Mouse (Mus musculus) kidney, adult 2 months (tissue): ENCODE results near the gene Pank2. TPM values are rescaled to one million over a fixed set of nuclear protein-coding genes. Genes with fewer than 3 reads are reported as not detected.
"Not testable (repeated sequence)": the region's sequence is repeated elsewhere in the genome, so short reads cannot be mapped to it uniquely, and the experiment has no call there.

Source experiments
- DNase-seq: peaks from one replicate; pipeline ENCODE4 v3.0.0; 2021
- H3K27ac ChIP-seq: fragments of 200-500 bp; 2 replicates; pipeline ENCODE4 v1.5.1; 2012; ENCODE audit warnings: low read depth, low read length, control low read depth, inconsistent platforms; ENCODE audit not compliant: insufficient read depth
- H3K27me3 ChIP-seq: fragments of 200-500 bp; replicated peaks from 2 replicates; pipeline ENCODE4 v1.6.1; 2012; ENCODE audit warnings: mild to moderate bottlenecking, moderate library complexity, low read length, inconsistent platforms; ENCODE audit not compliant: control insufficient read depth, insufficient read depth
- H3K36me3 ChIP-seq: fragments of 200-500 bp; 2 replicates; pipeline ENCODE4 v1.6.1; 2012; ENCODE audit warnings: mild to moderate bottlenecking, moderate library complexity, low read length, inconsistent platforms; ENCODE audit not compliant: control insufficient read depth, insufficient read depth
- H3K4me1 ChIP-seq: fragments of 200-500 bp; 2 replicates; pipeline ENCODE4 v1.6.1; 2011; ENCODE audit warnings: low read length; ENCODE audit not compliant: control insufficient read depth, insufficient read depth
- H3K4me3 ChIP-seq: fragments of 200-500 bp; 2 replicates; pipeline ENCODE4 v1.5.1; 2011; ENCODE audit warnings: mild to moderate bottlenecking, low read depth, low read length, control low read depth; ENCODE audit not compliant: insufficient read depth
- CTCF ChIP-seq: fragments of 200-500 bp; conservative IDR thresholded peaks from 2 replicates; pipeline ENCODE4 v1.5.1; 2011; ENCODE audit warnings: low read depth, mild to moderate bottlenecking, control low read depth, low read length, moderate library complexity, mixed read lengths; ENCODE audit not compliant: insufficient read depth, insufficient read length
- POLR2A ChIP-seq: fragments of 200-500 bp; IDR thresholded peaks from one replicate; pipeline ENCODE4 v1.6.1; 2011; ENCODE audit warnings: low read depth, low read length, control low read depth
- WGBS: fragments of 180-500 bp; shearing (Covaris S2); methylation state at CpG from one replicate; pipeline ENCODE4 v1.1.7; 2018; 5-methylcytosine and 5-hydroxymethylcytosine counted together
- polyA plus RNA-seq: library from polyadenylated mRNA; depleted of rRNA; stranded (reverse); fragments of >200 nt; gene quantifications from 2 replicates; pipeline ENCODE4 v1.2.3, GENCODE M21; 2012

Pank2 gene
- polyA plus RNA-seq, 1 experiment: 13.8 TPM

DNA sequence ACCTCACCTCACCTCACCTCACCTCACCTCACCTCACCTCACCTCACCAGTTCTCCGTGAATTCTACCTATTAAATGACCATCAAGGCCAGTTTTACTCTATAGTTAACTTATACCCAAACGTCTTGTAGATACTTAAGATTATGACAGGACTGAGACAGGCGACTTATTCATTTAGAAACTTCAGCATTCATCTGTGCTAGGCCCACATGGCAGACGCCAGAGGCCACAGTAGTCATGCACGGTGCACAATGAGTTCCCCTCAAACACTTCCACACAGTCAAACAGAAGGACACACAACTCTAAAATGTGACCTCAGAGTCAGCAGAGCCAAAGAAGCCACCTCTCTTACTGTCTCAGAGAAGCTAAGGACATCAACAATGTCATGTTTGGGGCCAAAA lies 45.1 kb downstream of the Pank2 start:
- Histone ChIP-seq H3K36me3 (no peaks in the 10 kb centered on the region; the same call in 1 of the 2 replicates), H3K27me3 (no peaks in the 10 kb centered on the region), H3K4me1 (no peaks in the 10 kb centered on the region), H3K4me3 (no peak overlapping the region), H3K27ac (no peak overlapping the region)
- TF ChIP-seq CTCF (no peak), POLR2A (no peak)
- 74% methylated on average over 5 of the region's 5 CpGs for WGBS
- DNase-seq: no peak

DNA sequence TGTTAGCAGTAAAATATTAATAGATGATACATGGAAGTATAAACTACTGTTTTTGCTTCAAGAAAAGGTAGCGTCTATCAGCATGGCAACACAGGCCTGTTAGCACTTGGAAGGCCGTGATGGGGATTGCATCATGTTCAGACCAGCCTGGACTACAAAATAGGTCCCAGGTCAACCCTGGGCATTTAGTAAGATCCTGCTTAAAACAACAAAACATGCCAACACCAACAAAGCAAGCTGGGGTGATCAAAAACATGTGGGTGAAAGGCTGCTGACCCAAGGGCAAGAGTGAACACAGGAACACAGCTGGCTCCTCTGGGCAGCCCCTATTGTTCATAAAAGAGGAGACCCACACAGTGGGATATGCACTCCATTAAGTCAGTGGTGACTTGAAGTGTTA lies 45.5 kb downstream of the Pank2 start:
- DNase-seq: no peak
- Histone ChIP-seq H3K4me1 (no peaks in the 10 kb centered on the region), H3K27ac (no peak overlapping the region), H3K36me3 (no peaks in the 10 kb centered on the region; the same call in 1 of the 2 replicates), H3K4me3 (no peak overlapping the region), H3K27me3 (no peaks in the 10 kb centered on the region)
- 84% methylated on average over 2 of the region's 2 CpGs for WGBS
- TF ChIP-seq CTCF: no peak
- no peak for TF ChIP-seq POLR2A

DNA sequence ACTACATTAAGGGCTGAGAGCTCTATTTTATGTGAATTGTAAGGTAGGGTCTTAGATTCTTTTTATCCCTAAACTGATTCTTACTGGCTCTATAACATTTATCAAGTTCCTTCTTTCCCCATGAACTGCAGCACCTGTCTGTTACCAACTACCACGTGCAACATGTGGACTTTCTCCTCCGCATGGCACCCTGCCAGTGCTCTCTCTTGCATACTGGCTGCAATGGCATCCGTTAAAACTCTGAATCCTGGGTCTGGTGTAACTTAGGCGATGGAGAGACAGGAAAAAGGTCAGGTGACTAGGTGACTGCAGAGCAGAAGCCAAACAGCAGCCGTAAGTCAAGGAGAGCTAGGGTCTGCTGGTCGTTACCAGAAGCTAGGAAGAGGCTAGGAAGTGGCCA lies 47.0 kb downstream of the Pank2 start:
- TF ChIP-seq CTCF: no peak
- TF ChIP-seq POLR2A: no peak
- no peak overlapping the region for H3K27ac ChIP-seq
- WGBS: 43% methylated on average over 6 of the region's 6 CpGs
- H3K4me3 ChIP-seq: no peak overlapping the region
- no peaks in the 10 kb centered on the region for H3K4me1 ChIP-seq
- DNase-seq: peak; percentile 79
- no peaks in the 10 kb centered on the region for H3K27me3 ChIP-seq
- H3K36me3 ChIP-seq: no peaks in the 10 kb centered on the region; the same call in 1 of the 2 replicates

DNA sequence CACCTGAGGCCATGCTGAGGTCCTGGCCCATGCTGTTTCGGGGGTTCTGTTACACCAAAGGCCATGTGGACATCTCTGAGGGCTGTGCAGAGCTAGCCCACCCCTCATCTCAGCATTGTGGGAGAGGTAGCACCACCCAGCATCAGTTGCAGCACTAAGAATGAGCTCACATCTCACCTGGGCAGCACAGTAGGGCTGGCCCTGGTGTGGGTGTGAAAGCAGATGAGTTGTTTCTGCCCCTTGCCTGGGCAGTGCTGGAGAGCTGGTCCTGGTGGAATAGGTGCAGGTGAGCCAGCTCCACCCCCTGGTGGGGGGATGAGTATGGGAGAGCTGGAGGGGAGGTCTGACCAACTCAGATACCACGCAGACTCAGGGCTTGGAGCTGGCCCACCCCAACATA lies 53.9 kb downstream of the Pank2 start:
- Histone ChIP-seq H3K4me3 (no peak overlapping the region), H3K4me1 (peaks cover 3% of the 10 kb centered on the region; the same call in 1 of the 2 replicates), H3K27me3 (no peaks in the 10 kb centered on the region), H3K27ac (no peak overlapping the region), H3K36me3 (no peaks in the 10 kb centered on the region; the same call in 1 of the 2 replicates)
- 94% methylated on average over 2 of the region's 2 CpGs for WGBS
- no peak for DNase-seq
- TF ChIP-seq CTCF (no peak), POLR2A (no peak)

DNA sequence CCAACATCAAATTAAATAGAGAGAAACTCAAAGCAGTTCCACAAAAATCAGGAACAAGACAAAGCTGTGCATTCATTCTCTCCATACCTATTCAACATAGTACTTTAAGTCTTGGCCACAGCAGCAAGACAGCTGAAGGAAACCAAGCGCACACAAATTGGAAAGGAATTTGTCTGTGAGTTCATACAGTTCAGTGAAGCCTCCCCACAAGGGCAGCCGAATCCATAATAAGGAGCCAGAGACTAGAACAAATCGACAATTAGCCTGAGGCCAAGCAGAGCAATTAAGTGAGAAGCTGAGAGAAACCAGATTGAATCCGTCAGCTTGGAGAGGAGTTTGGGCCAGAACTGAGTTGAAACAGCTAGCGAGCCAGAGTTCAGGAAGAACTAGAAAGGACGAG lies 57.1 kb downstream of the Pank2 start:
- WGBS: 81% methylated on average over 6 of the region's 6 CpGs
- no peak for TF ChIP-seq CTCF
- no peak for TF ChIP-seq POLR2A

DNA sequence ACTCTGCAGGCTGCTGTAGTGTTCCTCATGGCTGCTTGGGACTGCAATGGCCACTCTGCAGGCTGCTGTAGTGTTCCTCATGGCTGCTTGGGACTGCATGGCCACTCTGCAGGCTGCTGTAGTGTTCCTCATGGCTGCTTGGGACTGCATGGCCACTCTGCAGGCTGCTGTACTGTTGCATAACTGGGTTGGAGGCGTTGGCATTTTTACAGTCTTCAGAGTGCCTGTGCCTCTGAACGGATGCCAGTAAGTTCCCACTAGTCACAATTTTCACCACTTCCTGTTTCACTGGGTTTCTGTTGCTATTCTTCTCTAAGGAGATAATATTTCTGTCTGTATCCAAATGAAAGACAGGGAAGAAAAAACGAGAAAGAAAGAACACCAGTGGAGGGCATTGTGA lies 58.9 kb downstream of the Pank2 start:
- not testable (repeated sequence) for H3K27me3 ChIP-seq, H3K27ac ChIP-seq, H3K4me1 ChIP-seq, H3K36me3 ChIP-seq, H3K4me3 ChIP-seq
- WGBS: 9% methylated on average over 3 of the region's 3 CpGs
- DNase-seq: peak; percentile 75

More for the DNA sequence above, 57.1 kb downstream of the Pank2 start:
- DNase-seq: no peak
- Histone ChIP-seq H3K4me1 (peaks cover 3% of the 10 kb centered on the region; the same call in 1 of the 2 replicates), H3K27me3 (no peaks in the 10 kb centered on the region), H3K4me3 (no peak overlapping the region), H3K36me3 (no peaks in the 10 kb centered on the region), H3K27ac (no peak overlapping the region)

DNA sequence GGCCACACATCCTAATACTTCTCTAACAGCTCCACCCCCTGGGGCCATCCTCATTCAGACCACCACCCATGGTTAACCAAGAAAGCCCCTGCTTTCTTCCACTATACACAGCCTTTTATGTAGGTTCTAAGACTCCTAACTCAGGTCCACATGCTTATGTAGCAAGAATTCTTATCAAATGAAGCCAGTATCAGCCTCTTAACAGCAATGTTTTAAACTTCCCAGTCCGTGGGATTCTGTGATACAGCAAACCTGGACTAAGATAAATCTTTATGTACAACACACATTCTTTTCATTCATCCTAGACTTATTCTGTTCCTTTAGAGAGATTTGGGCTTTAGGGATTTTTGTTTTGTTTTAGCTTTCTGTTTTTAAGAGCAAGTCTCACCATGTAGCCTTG lies 61.4 kb downstream of the Pank2 start:
- 87% methylated on average over 1 of the region's 1 CpGs for WGBS
- no peak for TF ChIP-seq POLR2A
- no peak for TF ChIP-seq CTCF

DNA sequence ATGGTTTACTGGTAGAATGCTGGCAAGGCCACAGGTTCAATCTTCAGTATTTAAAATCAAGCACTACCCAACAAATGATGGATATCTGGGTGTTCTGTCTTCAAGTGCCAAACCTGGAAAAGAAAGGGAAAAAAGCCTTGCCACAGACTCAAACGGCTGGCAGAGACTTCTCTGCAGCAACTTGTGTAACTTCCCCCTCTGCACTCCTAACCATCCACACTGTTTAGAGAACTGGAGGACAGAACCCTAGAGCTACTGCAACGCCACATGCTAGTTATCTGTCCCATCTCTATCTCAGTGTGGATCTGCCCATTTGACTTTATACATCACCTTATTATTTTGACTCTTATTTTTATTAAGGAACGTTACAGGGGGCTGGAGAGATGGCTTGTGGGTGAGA lies 63.7 kb downstream of the Pank2 start:
- no peaks in the 10 kb centered on the region for H3K36me3 ChIP-seq
- WGBS: 59% methylated on average over 3 of the region's 3 CpGs
- no peak for DNase-seq
- no peak for TF ChIP-seq CTCF
- no peak for TF ChIP-seq POLR2A
- H3K27ac ChIP-seq: no peak overlapping the region
- H3K4me1 ChIP-seq: peaks cover 2% of the 10 kb centered on the region; the same call in 1 of the 2 replicates
- H3K27me3 ChIP-seq: no peaks in the 10 kb centered on the region
- no peak overlapping the region for H3K4me3 ChIP-seq

More for the DNA sequence above, 61.4 kb downstream of the Pank2 start:
- Histone ChIP-seq H3K27me3 (no peaks in the 10 kb centered on the region), H3K27ac (no peak overlapping the region), H3K4me3 (no peak overlapping the region), H3K4me1 (peaks cover 3% of the 10 kb centered on the region; the same call in 1 of the 2 replicates), H3K36me3 (no peaks in the 10 kb centered on the region)
- no peak for DNase-seq
